Mouse (Mus musculus) megakaryocyte, embryonic 14.5 days (primary cell): ENCODE data around the gene Srebf1. TPM values are rescaled to one million over a fixed set of nuclear protein-coding genes. Genes with fewer than 3 reads are reported as not detected.

Experiments used
- H3K27me3 ChIP-seq: replicated peaks from 2 replicates; pipeline ENCODE3; 2012; ENCODE audit warnings: inconsistent platforms
- H3K36me3 ChIP-seq: replicated peaks from 2 replicates; pipeline ENCODE3; 2012; ENCODE audit warnings: low read length, inconsistent platforms, mixed read lengths
- H3K4me1 ChIP-seq: 2 replicates; pipeline ENCODE4 v1.6.1; 2012; ENCODE audit warnings: inconsistent platforms
- H3K4me3 ChIP-seq: replicated peaks from 2 replicates; pipeline ENCODE3; 2012; ENCODE audit warnings: moderate library complexity, mild to moderate bottlenecking, inconsistent platforms
- H3K9me3 ChIP-seq: 2 replicates; pipeline ENCODE4 v1.6.1; 2012; ENCODE audit warnings: inconsistent platforms
- FLI1 ChIP-seq: IDR thresholded peaks from 2 replicates; pipeline ENCODE4 v1.6.1; 2012; ENCODE audit warnings: low read length, inconsistent platforms, mixed read lengths
- GATA1 ChIP-seq: IDR thresholded peaks from 3 replicates; pipeline ENCODE4 v1.6.1; 2012; ENCODE audit warnings: mixed read lengths, low read length, inconsistent platforms, borderline replicate concordance
- polyA plus RNA-seq: library from polyadenylated mRNA; stranded (reverse); fragments of >175 nt; gene quantifications from 2 replicates; pipeline ENCODE4 v1.2.3, GENCODE M21; 2012; ENCODE audit warnings: low replicate concordance; ENCODE audit not compliant: insufficient read depth

The Srebf1 gene
- polyA plus RNA-seq, 1 experiment, result 138 TPM

- no peak overlapping the region for H3K4me3 ChIP-seq
- H3K9me3 ChIP-seq, result peaks cover 3% of the 10 kb centered on the region; the same call in 1 of the 2 replicates
- no peaks in the 10 kb centered on the region for H3K27me3 ChIP-seq
- peaks cover 90% of the 10 kb centered on the region for H3K36me3 ChIP-seq
- TF ChIP-seq FLI1, result no peak
- TF ChIP-seq GATA1, result no peak
- peaks cover 69% of the 10 kb centered on the region for H3K4me1 ChIP-seq
Measured at GRCm38 (mm10) chr11:60255181-60255580, 32.8 kb upstream of the Srebf1 start.

GRCm38 (mm10) chr11:60254308-60254707, 31.9 kb upstream of the Srebf1 start:
- peaks cover 85% of the 10 kb centered on the region for H3K36me3 ChIP-seq
- H3K4me1 ChIP-seq, result peaks cover 65% of the 10 kb centered on the region
- TF ChIP-seq FLI1 (no peak), GATA1 (no peak)
- no peaks in the 10 kb centered on the region for H3K27me3 ChIP-seq
- H3K4me3 ChIP-seq, result no peak overlapping the region
- H3K9me3 ChIP-seq, result peaks cover 3% of the 10 kb centered on the region; the same call in 1 of the 2 replicates

GRCm38 (mm10) chr11:60253546-60253945, 31.2 kb upstream of the Srebf1 start:
- TF ChIP-seq GATA1 (no peak), FLI1 (no peak)
- Histone ChIP-seq H3K4me1 (peaks cover 64% of the 10 kb centered on the region), H3K9me3 (peaks cover 3% of the 10 kb centered on the region; the same call in 1 of the 2 replicates), H3K36me3 (peaks cover 83% of the 10 kb centered on the region), H3K4me3 (no peak overlapping the region), H3K27me3 (no peaks in the 10 kb centered on the region)

- TF ChIP-seq GATA1 (no peak), FLI1 (no peak)
- Histone ChIP-seq H3K36me3 (peaks cover 69% of the 10 kb centered on the region), H3K4me1 (peaks cover 62% of the 10 kb centered on the region), H3K9me3 (peaks cover 3% of the 10 kb centered on the region; the same call in 1 of the 2 replicates), H3K4me3 (peak overlapping the region; percentile 44), H3K27me3 (no peaks in the 10 kb centered on the region)
Measured at GRCm38 (mm10) chr11:60250971-60251643, 28.7 kb upstream of the Srebf1 start.

GRCm38 (mm10) chr11:60249885-60250284, 27.5 kb upstream of the Srebf1 start:
- peaks cover 70% of the 10 kb centered on the region for H3K36me3 ChIP-seq
- peaks cover 71% of the 10 kb centered on the region for H3K4me1 ChIP-seq

GRCm38 (mm10) chr11:60248596-60249404, 26.4 kb upstream of the Srebf1 start:
- peak overlapping the region; percentile 70 for H3K4me3 ChIP-seq
- peaks cover 63% of the 10 kb centered on the region for H3K4me1 ChIP-seq
- TF ChIP-seq GATA1, result no peak
- no peak for TF ChIP-seq FLI1
- H3K36me3 ChIP-seq, result peaks cover 69% of the 10 kb centered on the region
- H3K9me3 ChIP-seq, result peaks cover 3% of the 10 kb centered on the region; the same call in 1 of the 2 replicates
- no peaks in the 10 kb centered on the region for H3K27me3 ChIP-seq

More at GRCm38 (mm10) chr11:60249885-60250284, 27.5 kb upstream of the Srebf1 start:
- H3K4me3 ChIP-seq, result no peak overlapping the region
- no peaks in the 10 kb centered on the region for H3K27me3 ChIP-seq
- peaks cover 3% of the 10 kb centered on the region; the same call in 1 of the 2 replicates for H3K9me3 ChIP-seq
- TF ChIP-seq FLI1 (no peak), GATA1 (no peak)

GRCm38 (mm10) chr11:60247753-60248550, 25.6 kb upstream of the Srebf1 start:
- Histone ChIP-seq H3K4me1 (peaks cover 58% of the 10 kb centered on the region), H3K27me3 (no peaks in the 10 kb centered on the region), H3K36me3 (peaks cover 66% of the 10 kb centered on the region), H3K9me3 (peaks cover 3% of the 10 kb centered on the region; the same call in 1 of the 2 replicates), H3K4me3 (no peak overlapping the region)
- TF ChIP-seq FLI1 (no peak), GATA1 (no peak)

GRCm38 (mm10) chr11:60246077-60246476, 23.7 kb upstream of the Srebf1 start:
- no peak overlapping the region for H3K4me3 ChIP-seq
- H3K27me3 ChIP-seq, result no peaks in the 10 kb centered on the region
- peaks cover 59% of the 10 kb centered on the region for H3K4me1 ChIP-seq
- no peak for TF ChIP-seq FLI1
- TF ChIP-seq GATA1, result no peak
- H3K36me3 ChIP-seq, result peaks cover 69% of the 10 kb centered on the region
- peaks cover 3% of the 10 kb centered on the region; the same call in 1 of the 2 replicates for H3K9me3 ChIP-seq

- Histone ChIP-seq H3K36me3 (peaks cover 72% of the 10 kb centered on the region), H3K4me1 (peaks cover 64% of the 10 kb centered on the region), H3K4me3 (no peak overlapping the region), H3K9me3 (0 out of 2 replicates have a peak, but pooled peaks cover 5% of the 10 kb centered on the region), H3K27me3 (no peaks in the 10 kb centered on the region)
- TF ChIP-seq GATA1 (no peak), FLI1 (no peak)
Measured at GRCm38 (mm10) chr11:60244503-60245143, 22.2 kb upstream of the Srebf1 start.
